Mouse (Mus musculus): Measurements from ENCODE around the gene Cdh8. TPM values are rescaled to one million over a fixed set of nuclear protein-coding genes. Genes with fewer than 3 reads are reported as not detected.

The Cdh8 gene
- 0.05 and 0.17 TPM in 2 replicates for polyA plus RNA-seq (2012; rRNA removed)

DNA sequence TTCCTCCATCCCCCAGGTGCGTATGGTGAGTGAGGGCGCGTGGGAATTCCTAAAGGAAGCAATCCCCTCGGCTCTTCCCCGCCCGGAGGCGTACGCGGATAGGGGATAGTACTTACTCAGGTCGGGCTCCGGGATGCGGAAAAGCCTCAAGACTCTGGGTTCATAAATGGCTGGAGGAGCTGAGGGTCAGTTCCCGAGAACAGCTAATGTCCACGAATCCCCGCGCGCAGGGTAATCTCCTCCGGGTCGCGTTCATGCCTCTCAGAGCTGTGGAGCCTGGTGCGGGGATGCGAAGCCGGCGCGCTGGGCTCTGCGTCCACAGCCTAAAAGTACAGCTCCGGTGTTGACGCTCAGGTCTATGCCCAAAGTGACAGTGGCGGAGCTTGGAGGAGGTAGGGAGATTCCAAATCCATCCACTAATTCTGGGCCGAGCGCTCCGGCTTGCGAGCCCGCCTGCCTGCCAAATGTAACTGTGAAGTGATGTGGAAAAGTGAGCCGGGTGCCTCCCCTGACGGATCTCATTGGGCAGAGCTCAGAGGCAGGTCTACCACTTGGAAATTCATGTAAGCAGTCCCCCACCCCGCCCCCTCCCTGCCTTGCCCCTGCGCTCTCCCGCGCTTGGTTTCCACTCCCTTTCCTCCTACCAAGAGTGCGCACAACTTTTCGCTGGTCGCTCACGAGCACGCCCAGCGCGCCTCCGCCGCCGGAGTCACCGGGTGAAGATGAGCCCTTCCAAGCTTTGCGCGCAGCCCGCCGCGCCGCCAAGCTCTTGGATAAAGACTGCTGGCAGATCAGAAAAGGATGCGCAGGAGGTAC, at the start of gene Cdh8:
Cdh8 (minus strand) TSS at position 506 of the 816 bp plus-strand sequence.

